Mouse (Mus musculus) lung, embryonic 14.5 days (tissue): ENCODE measurements around the gene Mmp2. TPM values are rescaled to one million over a fixed set of nuclear protein-coding genes. Genes with fewer than 3 reads are reported as not detected.
"Not testable (repeated sequence)": the region's sequence is repeated elsewhere in the genome, so short reads cannot be mapped to it uniquely, and the experiment has no call there.

Experiments used
- ATAC-seq: fragments of 200-750 bp; cut with Nextera tagmentation; 2 replicates; pipeline ENCODE4 v1.8.0; 2017; ENCODE audit warnings: mild to moderate bottlenecking, moderate TSS enrichment, moderate library complexity; ENCODE audit not compliant: insufficient read depth
- DNase-seq: peaks from one replicate; pipeline ENCODE4 v3.0.0-alpha.2; 2015
- H3K27ac ChIP-seq: fragments of 300-500 bp; sonication (generic); 2 replicates; pipeline ENCODE4 v1.5.1; 2014; ENCODE audit warnings: low read depth, mild to moderate bottlenecking, moderate library complexity
- H3K27me3 ChIP-seq: fragments of 300-500 bp; sonication (generic); 2 replicates; pipeline ENCODE4 v1.6.1; 2014; ENCODE audit warnings: low read length, control low read depth; ENCODE audit not compliant: insufficient read depth
- H3K36me3 ChIP-seq: fragments of 300-500 bp; sonication (generic); 2 replicates; pipeline ENCODE4 v1.6.1; 2014; ENCODE audit warnings: control low read depth; ENCODE audit not compliant: insufficient read depth
- H3K4me1 ChIP-seq: fragments of 300-500 bp; sonication (generic); 2 replicates; pipeline ENCODE4 v1.6.1; 2014; ENCODE audit warnings: antibody characterized with exemption, control low read depth; ENCODE audit not compliant: insufficient read depth
- H3K4me2 ChIP-seq: fragments of 300-500 bp; sonication (generic); 2 replicates; pipeline ENCODE4 v1.6.1; 2014; ENCODE audit warnings: mild to moderate bottlenecking
- H3K4me3 ChIP-seq: fragments of 300-500 bp; sonication (generic); 2 replicates; pipeline ENCODE4 v1.5.1; 2014; ENCODE audit warnings: low read depth, low read length
- H3K9ac ChIP-seq: fragments of 300-500 bp; sonication (generic); 2 replicates; pipeline ENCODE4 v1.6.1; 2014
- H3K9me3 ChIP-seq: fragments of 300-500 bp; sonication (generic); 2 replicates; pipeline ENCODE4 v1.6.1; 2016; ENCODE audit warnings: low read depth, low read length, control low read depth
- CTCF ChIP-seq: IDR thresholded peaks from 2 replicates; pipeline ENCODE4 v1.5.1; 2016; ENCODE audit warnings: antibody characterized with exemption, low read depth
- WGBS: fragments of 180-500 bp; shearing (Covaris S2); extraction: QIAGEN DNeasy Blood & Tissue Kit; methylation state at CpG from one replicate; pipeline ENCODE4 v1.1.7; 2014; 5-methylcytosine and 5-hydroxymethylcytosine counted together
- polyA plus RNA-seq: library from polyadenylated mRNA; unstranded; fragments of >200 nt; fragmentation: Nextera tagmentation; extraction: Ambion mirVana; gene quantifications from 2 replicates; pipeline ENCODE4 v1.2.1, GENCODE M21; 2014

Gene Mmp2
- 268 and 283 TPM in 2 replicates for polyA plus RNA-seq

- Histone ChIP-seq H3K36me3 (peaks cover 11% of the 10 kb centered on the region; the same call in 1 of the 2 replicates), H3K4me3 (peak within 1 kb of the TSS; percentile 57), H3K27ac (peak within 1 kb of the TSS; percentile 99), H3K4me1 (peaks cover 7% of the 10 kb centered on the region), H3K9ac (peak within 1 kb of the TSS; percentile 70), H3K9me3 (no peaks in the 10 kb centered on the region), H3K27me3 (peaks cover 8% of the 10 kb centered on the region; the same call in 1 of the 2 replicates), H3K4me2 (peak within 1 kb of the TSS; percentile 68)
- DNase-seq: peak; percentile 88
- peak; percentile 22; the same call in 1 of the 2 replicates for TF ChIP-seq CTCF
- whole genome bisulfite sequencing: 1% methylated on average over 37 of the region's 37 CpGs
- peak; percentile 91 for ATAC-seq
Observed at GRCm38 (mm10) chr8:92827243-92828034, at the start of gene Mmp2. Mmp2 (plus strand) TSS chr8:92827291.

- no peaks in the 10 kb centered on the region for H3K9me3 ChIP-seq
- ATAC-seq (no peak), DNase-seq (no peak)
- WGBS: 42% methylated on average over 3 of the region's 3 CpGs
- no peak overlapping the region for H3K27ac ChIP-seq
- H3K4me2 ChIP-seq: no peak overlapping the region
- H3K9ac ChIP-seq: no peak overlapping the region
- H3K4me3 ChIP-seq: no peak overlapping the region
- no peak for TF ChIP-seq CTCF
- no peaks in the 10 kb centered on the region for H3K27me3 ChIP-seq
- H3K36me3 ChIP-seq: no peaks in the 10 kb centered on the region
- H3K4me1 ChIP-seq: no peaks in the 10 kb centered on the region
Observed at GRCm38 (mm10) chr8:92780976-92781375, 46.1 kb upstream of the Mmp2 start.

GRCm38 (mm10) chr8:92783906-92784610 is 43.0 kb upstream of the Mmp2 start:
- no peak overlapping the region for H3K4me2 ChIP-seq
- no peak overlapping the region for H3K4me3 ChIP-seq
- ATAC-seq (no peak), DNase-seq (no peak)
- no peaks in the 10 kb centered on the region for H3K36me3 ChIP-seq
- H3K9ac ChIP-seq: no peak overlapping the region
- no peaks in the 10 kb centered on the region for H3K27me3 ChIP-seq
- WGBS: 63% methylated on average over 3 of the region's 3 CpGs
- H3K9me3 ChIP-seq: no peaks in the 10 kb centered on the region
- no peaks in the 10 kb centered on the region for H3K4me1 ChIP-seq
- no peak for TF ChIP-seq CTCF
- no peak overlapping the region for H3K27ac ChIP-seq

GRCm38 (mm10) chr8:92790835-92791234 is 36.3 kb upstream of the Mmp2 start:
- Histone ChIP-seq H3K4me3 (no peak overlapping the region), H3K9ac (no peak overlapping the region), H3K27me3 (no peaks in the 10 kb centered on the region), H3K4me2 (no peak overlapping the region), H3K9me3 (no peaks in the 10 kb centered on the region), H3K4me1 (no peaks in the 10 kb centered on the region), H3K36me3 (no peaks in the 10 kb centered on the region), H3K27ac (no peak overlapping the region)
- 71% methylated on average over 3 of the region's 3 CpGs for WGBS
- no peak for TF ChIP-seq CTCF
- DNase-seq: no peak
- no peak for ATAC-seq

- not testable (repeated sequence) for H3K4me1 ChIP-seq, H3K27ac ChIP-seq, H3K9ac ChIP-seq, H3K9me3 ChIP-seq, ATAC-seq, DNase-seq, H3K27me3 ChIP-seq, H3K36me3 ChIP-seq, H3K4me3 ChIP-seq, H3K4me2 ChIP-seq
- TF ChIP-seq CTCF: peak; percentile 32; the same call in 1 of the 2 replicates
- 77% methylated on average over 2 of the region's 2 CpGs for WGBS
Observed at GRCm38 (mm10) chr8:92791999-92792398, 35.1 kb upstream of the Mmp2 start.

GRCm38 (mm10) chr8:92793852-92794580 is 33.1 kb upstream of the Mmp2 start:
- Histone ChIP-seq H3K9ac (no peak overlapping the region), H3K36me3 (no peaks in the 10 kb centered on the region), H3K4me1 (no peaks in the 10 kb centered on the region), H3K4me2 (no peak overlapping the region), H3K9me3 (no peaks in the 10 kb centered on the region), H3K4me3 (no peak overlapping the region), H3K27ac (no peak overlapping the region), H3K27me3 (no peaks in the 10 kb centered on the region)
- no peak for TF ChIP-seq CTCF
- no peak for DNase-seq
- 62% methylated on average over 14 of the region's 14 CpGs for WGBS
- ATAC-seq: no peak
